Mouse (Mus musculus): ENCODE results near the gene Pdilt.
A peak's percentile ranks its signal among the peaks of the same experiment; 100 is the strongest.
"Not testable (repeated sequence)": the region's sequence is repeated elsewhere in the genome, so short reads cannot be mapped to it uniquely, and the experiment has no call there.

Pdilt gene

DNA sequence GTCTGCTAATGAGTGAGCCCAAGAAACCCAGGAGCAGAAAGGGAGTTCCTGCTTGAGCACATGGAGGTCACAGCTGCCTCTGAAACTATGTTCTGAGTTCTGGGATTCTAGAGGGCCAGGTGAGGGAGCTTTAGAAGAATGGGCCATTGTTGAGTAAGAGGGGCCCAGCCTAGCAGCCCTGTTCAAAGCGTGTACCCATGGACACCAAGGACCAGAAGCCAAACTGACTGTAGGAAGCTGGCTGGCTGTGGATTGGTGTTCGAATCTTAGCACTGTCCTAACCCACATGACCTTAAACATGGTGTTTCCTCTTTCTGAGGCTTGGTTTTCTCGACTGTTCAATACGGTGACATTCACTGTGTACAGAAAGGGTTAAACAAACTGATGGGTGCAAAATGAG, at the start of gene Pdilt:
Gene Pdilt, minus strand, starts transcription at position 101 of the 400 bp plus-strand sequence.
- no peak for DNase-seq (ENCODE audit: low read depth, low spot score)

DNA sequence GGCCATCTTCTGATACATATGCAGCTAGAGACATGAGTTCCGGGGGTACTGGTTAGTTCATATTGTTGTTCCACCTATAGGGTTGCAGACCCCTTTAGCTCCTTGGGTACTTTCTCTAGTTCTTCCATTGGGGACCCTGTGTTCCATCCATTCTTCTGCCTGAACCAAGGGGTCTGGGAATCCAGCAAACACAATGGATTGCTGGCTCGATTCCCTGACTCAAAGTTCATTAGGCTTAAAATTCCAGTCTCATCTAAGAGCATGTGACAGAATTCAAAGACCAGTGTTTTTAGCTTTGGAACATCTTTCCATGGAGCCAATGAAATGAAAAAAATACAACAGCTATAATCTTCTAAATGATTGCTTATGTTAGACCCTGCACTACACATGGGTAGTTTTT, 39.2 kb upstream of the Pdilt start:
- DNase-seq (ENCODE audit: low read depth, low spot score) = not testable (repeated sequence)

DNA sequence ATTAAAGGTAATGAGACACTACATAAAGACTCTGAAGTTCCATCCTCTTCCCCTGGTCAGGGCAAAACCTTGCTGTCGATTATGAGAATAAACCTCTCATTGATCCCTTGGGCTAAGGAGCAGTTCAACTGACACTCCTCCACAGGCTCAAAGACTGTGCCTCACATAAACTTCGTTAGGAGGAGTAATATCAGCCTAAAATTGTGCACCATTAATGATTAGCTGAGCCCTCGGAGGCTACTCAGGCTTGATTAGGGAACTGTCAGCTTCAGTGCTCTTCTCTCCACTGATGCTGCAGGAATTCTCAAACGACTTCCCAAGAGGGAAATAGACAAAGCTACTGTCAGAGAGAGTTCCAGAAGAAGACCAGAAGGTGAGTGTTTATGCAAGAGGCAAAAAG, 38.2 kb upstream of the Pdilt start:
- DNase-seq (ENCODE audit: low read depth, low spot score) = no peak

DNA sequence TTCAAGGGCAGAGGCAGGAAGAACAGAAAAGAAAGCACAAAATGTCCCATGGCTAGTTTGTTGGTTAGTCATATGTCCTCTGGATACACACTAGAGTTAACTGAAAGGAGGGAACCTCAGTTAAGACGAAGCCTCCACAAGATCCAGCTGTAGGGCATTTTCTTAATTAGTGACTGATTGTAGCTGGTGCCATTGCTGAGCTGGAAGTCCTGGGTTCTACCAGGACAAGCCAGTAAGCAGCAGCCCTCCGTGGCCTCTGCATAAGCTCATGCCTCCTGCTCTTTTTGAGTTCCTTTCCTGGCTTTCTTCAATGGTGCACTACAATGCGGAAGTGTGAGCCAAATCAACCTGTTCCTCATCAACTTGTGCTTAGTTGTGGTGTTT, 37.2 kb upstream of the Pdilt start:
- no peak for DNase-seq (ENCODE audit: low read depth, low spot score)

DNA sequence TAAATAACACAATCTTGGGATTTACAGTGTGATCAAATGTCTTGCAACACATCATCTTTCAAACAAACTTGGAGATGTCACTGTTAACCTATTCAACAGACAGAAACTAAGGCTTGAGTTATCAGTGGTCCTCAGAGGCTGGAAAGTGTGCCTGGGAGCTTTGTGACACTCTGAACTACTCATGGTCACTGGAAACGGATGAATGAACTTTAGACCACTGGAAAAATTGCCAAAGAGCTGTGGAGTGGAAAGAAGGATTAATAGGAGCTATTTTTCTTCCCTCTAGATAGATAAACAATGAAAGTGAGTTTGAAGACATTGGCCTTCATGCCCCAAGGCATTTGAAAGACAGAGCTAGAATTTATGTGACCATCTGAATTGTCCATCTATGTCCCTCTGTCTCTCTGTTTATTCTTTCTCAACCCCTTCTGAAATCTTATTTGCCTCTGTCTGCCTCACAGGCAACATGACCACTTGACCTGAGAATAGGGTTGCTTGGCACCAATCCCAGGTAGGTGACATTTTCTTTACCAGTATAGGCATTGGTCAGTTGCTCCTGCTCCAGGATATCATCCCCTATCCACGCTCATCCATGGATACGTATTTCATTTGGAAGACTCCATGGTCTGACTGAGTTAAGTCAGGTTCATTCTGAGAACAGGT, 36.6 kb upstream of the Pdilt start:
- no peak for DNase-seq (ENCODE audit: low read depth, low spot score)

DNA sequence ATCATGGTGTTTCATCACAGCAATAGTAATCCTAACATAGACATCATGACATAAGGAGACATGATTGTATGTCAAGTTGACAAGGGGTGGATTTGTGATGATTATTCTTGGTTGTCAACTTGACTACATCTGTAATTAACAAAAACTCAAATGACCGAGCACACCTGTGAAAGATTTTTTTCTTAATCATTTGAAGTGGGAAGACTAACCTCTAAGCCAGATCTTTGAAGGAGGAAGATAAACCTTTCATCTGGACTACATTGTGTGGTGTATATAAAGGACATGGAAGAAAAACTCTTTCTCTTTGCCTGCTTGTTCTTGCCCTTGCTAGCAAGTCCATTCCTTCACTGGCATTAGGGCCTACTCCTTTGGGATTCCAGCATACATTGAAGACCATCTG, 30.8 kb upstream of the Pdilt start, which contains the start of gene Acsm2:
Gene Acsm2, plus strand, starts transcription at position 301 of the 400 bp plus-strand sequence.
- DNase-seq (ENCODE audit: low read depth, low spot score) = no peak

DNA sequence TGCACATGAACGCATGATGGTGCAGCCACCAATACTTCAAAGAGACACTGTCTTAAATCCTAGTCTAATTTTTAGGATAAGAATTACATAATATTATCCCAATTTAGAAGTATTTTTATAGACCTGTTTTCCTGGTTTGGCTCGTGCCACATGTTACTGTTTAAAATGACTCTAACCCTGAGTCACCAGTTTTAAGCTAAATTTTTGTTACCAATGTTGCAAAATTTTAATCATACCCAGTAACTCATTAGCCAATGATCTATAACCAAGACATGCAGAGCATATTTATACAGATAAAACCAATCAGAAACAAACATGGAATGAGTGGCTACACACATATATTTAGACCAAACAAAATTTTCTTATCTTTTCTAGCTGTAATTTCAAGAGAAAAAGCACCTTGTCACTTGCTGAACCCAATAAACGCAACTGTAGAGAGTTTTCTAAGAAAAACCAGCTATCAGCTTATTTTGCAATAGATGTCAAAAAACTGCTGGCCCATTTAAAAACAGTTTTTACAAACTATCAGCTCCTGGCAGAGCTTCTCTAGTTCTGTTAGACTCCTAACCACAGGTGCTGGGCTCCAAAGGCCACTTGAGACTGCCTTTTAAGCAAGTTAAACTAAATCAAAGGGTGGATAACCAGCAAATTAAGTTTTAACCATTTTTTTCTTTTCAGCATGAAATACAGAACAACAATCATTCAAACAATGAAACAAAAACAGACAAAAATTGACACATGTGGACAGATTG, 27.4 kb upstream of the Pdilt start:
- no peak for DNase-seq (ENCODE audit: low read depth, low spot score)

DNA sequence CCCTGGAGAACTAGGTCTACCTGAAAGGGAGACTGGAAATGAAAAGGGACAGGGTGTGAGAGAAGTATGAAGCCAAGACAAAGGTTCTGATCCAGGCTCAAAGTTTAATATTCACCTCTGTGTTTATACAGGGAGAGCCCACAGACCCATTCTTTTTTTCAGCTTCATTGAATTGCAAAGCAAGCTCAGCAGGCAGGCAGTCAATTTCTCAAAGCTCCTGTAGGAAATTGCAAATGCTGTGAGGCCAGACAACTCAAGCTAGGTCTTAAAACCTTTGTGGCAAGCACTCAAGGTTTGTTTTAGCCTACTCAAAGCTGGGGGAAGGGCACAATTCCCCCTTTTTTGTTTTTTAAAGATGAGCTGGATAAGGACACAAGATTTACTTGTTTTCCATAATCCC, 22.3 kb upstream of the Pdilt start:
- DNase-seq (ENCODE audit: low read depth, low spot score) = no peak

DNA sequence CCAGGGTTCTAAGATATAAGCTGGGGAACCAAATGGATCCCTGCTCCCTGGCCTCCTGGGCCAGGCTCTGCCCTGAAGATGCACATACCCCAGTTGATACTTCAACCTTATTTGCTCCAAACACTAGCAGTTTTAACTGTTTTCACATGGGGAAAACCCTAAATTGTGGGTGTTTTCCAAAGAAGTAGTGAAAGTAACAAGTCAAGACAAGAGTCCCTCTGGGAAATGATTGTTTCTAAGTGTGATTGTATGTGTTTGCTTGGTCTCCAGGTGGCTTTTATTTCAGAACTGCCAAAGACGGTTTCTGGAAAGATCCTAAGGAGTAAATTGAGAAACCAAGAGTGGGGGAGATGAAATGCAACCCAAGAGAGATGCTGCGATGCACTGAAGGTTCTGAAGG, 19.2 kb upstream of the Pdilt start:
- DNase-seq (ENCODE audit: low read depth, low spot score) = no peak

DNA sequence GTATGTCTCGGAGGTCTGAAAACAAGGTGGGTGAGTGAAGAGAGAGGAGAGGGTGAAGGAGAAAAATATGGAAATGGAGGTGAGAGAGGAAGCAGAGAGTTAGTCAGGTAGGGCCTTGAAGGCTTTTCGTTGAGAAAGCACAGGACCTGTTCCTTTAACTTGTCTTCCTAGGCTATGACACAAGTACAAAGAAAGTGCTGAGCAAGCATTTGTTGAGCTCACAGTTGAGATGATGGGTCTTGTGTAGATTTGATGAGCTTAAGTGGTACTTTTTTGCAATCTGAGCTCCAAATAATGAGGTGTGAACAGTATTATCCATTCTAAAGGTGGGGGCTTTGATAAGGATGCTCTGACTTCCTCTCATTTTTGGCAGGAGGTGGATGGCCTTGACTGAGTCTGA, 11.1 kb upstream of the Pdilt start:
- no peak for DNase-seq (ENCODE audit: low read depth, low spot score)

DNA sequence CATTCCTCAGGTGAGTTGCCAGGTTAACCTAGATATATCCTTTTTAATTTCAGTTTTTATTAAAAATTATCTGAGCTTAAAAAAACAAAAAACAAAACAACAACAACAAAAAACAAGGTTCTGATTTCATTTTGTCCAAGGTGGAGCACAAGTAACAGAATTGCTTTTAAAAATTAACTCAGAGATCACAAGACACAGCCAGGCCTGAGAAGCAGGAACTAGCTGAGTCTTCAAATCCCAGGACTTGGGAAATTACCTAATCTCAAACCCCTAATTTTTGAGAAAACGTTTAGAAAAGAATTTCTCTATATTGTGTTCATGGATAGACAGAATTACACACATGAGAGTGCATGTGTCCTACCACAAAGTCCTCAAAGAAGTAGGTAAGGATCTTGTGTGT, 9.6 kb upstream of the Pdilt start:
- DNase-seq (ENCODE audit: low read depth, low spot score) = no peak

DNA sequence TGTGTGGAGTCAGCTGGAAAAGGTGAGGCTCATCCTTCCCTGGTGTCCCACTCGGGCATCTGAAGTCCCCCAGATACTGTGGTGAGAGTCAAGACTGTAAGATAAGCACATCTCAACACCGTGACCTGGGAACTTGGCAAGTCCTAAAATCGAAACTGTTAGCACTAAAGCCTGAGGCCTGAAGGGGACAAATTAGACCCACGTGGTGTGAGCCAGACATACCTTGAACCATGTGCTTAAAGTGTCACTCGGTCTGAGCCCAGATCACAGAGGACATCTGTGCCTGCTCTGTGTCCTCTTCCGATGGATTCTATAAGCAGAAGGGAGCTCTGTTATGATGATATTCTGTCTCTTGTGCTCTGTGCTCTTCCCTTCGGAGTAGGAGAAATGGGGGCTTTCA, 5.3 kb upstream of the Pdilt start:
- DNase-seq (ENCODE audit: low read depth, low spot score) = no peak

DNA sequence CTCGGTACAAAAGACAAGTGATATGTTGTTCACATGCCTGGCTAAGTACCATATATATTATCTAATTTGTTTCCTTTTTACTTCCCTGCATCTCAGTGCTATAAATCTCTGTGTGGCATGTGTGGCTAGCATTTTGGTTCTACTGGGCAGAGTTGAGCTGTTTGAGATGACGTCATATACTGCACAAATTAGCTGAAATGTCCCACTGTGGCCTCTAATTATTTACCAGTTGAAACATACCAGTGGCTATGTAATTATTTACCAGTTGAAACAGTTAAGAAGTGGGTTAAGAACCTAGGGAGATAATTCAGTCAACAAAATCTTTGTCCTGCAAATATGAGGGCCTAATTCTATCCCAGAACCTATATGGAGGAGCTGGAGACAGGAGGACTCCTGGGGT, 4.3 kb upstream of the Pdilt start:
- DNase-seq (ENCODE audit: low read depth, low spot score) = no peak

DNA sequence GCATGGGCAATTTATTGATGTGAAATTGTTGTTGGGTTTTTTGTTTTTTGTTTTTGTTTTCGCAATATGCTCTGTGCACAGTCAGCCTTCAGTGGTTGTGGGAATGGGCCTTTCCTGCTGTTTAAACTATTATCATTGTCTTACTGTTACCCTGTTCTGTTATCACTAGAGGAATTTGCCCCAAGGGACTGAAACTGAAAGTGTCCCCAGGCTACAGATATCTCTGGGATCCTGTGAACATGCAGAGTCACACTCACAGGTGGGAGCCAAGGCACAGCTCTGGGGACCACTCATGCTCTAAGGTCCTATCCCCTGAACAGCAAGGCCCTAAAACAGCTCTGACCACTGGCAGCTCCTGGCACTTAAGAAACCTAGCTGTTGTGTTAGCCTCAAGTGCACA, 3.8 kb upstream of the Pdilt start:
- no peak for DNase-seq (ENCODE audit: low read depth, low spot score)

DNA sequence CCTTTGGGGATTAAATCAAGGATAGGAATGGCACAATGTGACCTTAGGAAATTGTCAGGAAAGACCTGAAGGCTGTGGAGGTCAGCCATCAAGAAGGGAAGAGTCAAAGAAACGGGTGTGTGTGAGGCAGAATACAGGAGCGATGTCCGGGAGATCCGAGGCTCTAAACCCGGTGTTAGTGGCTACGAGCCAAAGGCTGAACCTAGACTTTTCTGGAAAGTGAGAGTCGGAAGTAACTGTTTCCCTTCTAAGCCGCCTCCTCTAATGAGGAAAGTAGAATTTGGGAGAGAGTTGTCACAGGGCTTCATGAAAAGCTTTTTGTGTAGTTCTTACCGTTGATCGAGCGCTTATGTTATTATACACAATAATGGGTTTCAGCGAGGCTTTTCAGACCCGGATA, 3.2 kb upstream of the Pdilt start:
- no peak for DNase-seq (ENCODE audit: low read depth, low spot score)

DNA sequence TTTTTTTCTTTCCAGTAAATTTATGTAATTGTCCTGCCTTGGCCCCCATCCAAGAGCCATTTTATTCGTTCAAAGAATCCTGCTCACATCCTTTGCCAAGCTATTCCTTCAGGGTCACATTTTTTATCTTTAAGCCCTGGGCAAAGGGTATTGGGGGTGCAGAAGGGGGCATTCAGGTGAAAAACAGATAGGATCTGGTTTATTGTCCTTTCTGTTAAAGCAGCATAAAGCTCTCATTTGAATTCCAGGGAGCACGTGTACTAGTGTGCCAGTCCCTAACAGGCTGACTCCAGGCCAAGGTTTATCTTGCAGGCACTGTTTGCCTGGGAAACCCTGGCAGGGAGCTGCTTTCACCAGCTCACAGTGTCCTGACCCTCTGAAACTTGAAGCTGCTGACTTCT, 2.6 kb upstream of the Pdilt start:
- no peak for DNase-seq (ENCODE audit: low read depth, low spot score)

DNA sequence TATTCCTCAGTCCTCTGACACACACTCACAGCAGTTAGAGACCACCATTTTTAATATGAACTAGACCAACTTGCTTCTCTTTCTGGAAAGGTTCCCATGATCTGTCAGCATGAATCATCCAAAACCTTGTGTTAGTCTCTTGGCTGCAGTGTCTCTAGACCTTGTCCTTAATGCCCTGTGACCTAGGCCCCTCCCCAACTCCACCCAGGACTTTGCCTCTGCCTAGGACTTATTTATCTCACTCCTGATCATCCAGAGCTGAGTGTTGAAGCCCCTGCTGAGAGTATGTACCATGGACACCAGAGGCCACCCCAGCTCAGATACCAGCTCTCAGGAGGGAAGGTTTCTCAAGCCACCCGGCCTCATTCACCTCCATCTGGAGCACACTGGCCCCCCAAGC, 904 bp downstream of the Pdilt start:
- no peak for DNase-seq (ENCODE audit: low read depth, low spot score)

DNA sequence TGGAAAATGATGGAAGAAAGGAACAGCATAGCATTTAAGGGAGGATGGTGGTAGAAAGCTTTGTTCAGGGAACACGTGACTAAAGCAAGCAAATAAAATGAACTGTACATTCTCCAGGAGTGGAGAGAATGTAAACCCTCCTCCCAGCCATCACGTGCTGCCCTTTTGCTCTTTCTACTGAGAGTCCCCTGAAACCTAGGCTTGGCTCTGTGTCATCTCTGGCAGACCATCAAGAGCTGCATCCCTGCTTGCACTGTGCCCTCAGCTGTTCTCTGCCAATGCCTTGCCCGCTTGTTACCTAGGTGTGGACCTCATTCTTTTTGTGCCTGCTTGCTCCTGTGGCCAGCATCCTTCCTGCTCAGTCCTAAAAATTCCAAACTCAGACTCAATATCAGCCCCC, 1.5 kb downstream of the Pdilt start:
- no peak for DNase-seq (ENCODE audit: low read depth, low spot score)

DNA sequence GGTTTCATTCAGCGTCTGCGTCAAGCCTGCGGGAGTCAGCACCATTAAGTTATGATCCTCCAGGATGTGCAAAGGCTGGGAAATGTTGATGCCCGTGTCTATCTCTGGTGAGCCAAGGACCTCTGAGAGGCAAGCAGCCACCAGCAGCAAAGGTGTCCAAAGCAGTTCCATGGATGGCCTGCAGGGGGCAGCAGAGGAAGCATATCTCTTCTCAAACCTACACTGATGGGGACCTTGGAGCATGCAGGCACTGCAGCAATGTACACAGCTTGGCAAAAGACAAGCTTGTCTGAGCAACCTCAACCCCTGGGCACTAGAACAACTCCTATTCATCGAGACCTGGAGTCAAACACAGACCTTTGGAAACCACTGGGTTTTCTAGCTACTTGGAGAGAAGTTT, 3.6 kb downstream of the Pdilt start:
- peak; percentile 8 for DNase-seq (ENCODE audit: low read depth, low spot score)

DNA sequence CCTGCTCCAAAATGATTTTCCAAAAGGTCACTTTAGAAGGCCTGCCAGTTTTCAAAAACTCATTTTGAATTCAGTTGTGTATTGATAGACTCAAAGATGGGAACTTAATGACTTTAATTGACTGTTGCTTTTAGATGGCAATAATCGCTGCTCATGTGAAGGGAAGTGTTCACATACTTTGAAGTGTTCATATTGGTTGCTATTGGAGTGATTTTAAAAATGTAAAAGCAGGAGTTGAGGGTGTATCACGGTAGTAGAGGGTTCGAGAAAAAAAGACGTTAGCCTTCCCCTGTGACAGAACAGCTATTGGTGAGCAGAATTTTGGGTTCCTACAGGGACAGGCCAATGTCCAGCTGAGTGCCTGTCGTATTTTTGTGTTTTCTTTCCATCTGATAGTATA, 4.1 kb downstream of the Pdilt start, which contains the start of gene Acsm5:
Gene Acsm5, plus strand, starts transcription at position 301 of the 400 bp plus-strand sequence.
- DNase-seq (ENCODE audit: low read depth, low spot score) = no peak

DNA sequence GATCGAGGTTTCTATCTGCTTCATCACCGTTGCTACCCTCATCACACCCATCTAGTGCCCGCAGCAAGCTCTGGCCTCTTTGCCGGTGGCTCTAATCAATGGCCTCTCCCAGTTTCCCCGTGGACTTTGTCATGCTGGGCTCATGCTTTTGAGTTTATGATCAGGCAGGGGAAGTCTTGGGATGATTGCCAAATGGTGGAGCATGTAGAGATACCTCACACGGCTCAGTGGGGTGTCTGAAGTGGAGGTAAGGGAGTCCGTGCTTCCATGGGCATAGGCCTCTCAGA, 7.1 kb downstream of the Pdilt start:
- no peak for DNase-seq (ENCODE audit: low read depth, low spot score)

DNA sequence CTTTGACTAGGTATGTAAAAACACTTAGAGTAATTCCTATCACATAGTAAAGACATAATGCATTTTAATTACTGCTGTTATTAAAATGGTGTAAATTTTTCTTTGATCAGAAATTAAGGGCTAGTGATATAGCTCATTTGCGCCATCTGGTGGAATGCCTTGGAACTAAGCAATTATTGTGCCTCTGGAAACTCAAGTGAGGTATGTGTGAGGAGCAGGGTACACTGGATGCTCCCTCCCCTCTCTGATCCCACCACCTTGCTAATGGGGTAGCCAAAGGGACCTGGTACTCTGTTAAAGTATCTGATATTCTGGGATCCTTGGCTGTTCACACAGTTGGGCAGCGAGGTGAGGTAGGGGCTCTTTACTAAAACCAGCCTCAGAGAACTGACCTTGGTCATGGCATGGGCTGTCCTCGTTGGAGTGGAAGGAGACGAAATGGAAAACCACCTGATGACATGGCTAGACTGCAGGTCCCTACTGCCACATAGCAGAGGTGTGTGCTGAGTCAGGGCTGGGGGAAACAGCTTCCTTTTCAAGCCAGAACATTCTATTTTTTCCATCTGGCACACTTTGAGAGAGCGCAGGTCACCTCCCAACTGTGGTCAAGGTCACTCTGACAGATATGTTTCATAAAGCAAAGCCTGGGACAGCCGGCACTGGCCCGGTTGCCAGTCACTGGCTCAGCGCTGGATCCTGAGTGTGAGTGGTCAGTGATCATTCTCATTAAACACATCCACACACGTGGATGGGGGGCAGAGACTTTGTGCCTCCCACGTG, 7.6 kb downstream of the Pdilt start:
- no peak for DNase-seq (ENCODE audit: low read depth, low spot score)

DNA sequence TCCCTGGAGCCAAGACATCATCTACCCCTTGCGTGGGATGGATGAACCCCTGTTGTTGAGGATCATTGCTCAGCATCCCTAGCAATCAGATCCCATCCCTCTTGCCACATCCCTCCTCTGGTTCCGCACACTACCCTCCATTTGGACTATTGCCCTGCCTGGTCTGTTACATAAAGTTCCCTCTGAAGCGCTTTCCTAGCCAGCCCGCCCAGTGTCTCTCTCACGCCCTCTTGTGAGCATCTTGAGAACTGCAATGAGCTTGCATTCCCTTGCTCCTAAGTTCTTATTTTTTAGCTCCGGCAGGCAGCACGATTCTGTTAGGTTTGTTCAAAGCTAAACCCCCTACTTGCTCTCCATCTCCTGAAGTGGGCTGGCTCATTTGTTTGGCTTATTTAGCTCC, 10.2 kb downstream of the Pdilt start:
- DNase-seq (ENCODE audit: low read depth, low spot score) = peak; percentile 43
